Mouse (Mus musculus) regulatory T cell (primary cell): Measurements from ENCODE around the gene Acoxl.
"Not testable (repeated sequence)": the region's sequence is repeated elsewhere in the genome, so short reads cannot be mapped to it uniquely, and the experiment has no call there.

ENCODE experiments used
- in situ Hi-C: fragments of 300-600 bp; cut with MboI, MseI; formaldehyde crosslinking; loops from one replicate; pipeline ENCODE4 v1.15.1; 2025; ENCODE audit warnings: high pct_unique_total_duplicates

The Acoxl gene

DNA sequence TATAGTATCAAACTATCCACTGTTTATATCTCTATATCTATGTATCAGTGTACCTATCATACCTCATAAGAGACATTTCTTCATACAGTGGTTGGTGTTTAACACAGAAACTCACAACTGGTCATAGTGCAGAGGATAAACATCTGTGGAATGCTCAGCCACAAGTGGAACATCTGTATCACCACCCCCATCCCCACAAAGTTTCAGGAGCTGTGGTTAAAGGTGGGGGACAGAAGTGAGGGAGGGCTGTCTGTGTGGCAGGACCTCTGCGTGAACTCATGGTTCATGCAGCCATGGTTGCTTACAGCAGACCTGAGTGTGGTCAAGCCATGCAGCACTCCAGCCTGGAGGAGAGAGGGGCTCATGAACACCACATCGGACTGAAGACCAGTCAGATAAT, 234.9 kb downstream of the Acoxl start:
- in situ Hi-C loops: loop anchor here (5.0 kb wide), 1 partner anchor 41 kb away; no protein-coding TSS in a partner anchor

DNA sequence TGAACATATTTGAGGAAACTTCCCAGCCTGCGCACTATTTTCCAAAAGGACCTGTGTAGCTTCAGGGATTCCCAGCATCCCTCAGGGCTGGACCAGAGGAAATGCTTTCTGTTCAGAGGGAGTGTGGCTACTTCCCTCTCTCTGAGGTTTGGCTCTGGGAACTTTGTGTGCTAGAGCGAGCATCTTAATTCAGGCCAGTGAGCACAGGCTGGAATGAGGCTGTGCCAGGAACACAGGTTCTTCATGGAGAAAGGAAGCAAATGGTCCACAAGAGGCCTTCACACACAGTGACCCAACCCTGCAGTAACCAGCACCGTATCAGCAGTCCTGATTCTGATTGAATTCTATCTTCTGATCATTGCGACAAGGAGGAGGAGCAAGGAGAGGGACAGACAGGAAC, 238.3 kb downstream of the Acoxl start:
- in situ Hi-C loops: no loop called here

DNA sequence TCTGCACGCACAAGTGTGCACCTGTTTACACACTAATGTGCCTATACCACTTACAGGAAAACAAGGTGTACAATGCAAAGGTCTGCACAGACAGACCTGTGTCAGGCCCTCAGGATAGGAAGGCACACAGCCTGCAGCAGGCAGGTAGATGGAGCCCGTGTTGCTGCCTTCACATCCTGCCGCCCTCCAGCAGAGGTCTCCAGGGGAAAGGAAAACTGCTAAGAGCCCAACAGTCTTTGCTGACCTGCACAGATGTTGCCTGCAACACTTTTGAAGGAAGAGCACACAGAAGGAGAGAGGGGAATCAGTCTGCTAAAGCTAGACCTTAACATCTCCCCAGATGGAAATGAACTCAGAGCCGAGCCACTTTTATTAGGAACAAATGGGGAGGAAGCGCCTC, 240.2 kb downstream of the Acoxl start:
- in situ Hi-C loops: no loop called here

DNA sequence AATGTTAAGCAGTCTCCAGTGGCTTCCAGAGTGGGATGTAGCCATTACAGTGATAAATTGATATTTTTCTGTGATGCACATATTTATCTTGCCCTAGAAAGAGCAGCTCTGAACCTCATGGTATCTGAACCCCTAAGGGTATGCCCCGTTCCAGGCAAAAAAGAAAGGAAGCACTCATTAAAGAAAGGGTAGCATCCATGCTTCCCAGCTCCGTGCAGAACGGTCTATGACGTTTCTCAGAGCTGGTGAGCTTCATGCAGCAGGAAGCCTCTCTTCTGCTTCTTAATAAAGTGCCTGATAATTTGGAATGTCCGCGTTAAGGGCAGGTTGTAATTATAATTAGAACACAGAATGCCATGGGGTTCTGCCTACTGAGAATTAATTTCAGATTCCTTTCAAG, 240.6 kb downstream of the Acoxl start:
- in situ Hi-C loops: no loop called here

DNA sequence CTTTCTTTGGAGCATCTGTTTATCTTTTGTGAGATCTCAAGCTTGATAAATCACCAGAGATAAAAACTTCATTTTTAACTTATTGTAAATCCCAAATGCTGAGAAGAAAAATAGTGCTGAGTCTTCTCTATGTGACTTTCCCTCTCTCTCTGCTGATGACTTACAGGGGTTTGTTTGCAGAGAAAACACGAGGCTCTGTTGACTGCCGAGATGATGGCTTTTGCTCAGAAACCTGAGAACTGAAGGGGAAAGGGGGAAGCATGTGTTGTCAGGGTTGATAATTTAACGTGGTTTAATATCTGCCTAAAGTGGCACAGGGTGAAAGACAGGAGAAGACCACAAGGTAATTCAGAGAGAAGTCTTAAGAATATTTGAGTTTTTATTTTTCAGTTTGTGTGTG, 245.2 kb downstream of the Acoxl start:
- in situ Hi-C loops: no loop called here

DNA sequence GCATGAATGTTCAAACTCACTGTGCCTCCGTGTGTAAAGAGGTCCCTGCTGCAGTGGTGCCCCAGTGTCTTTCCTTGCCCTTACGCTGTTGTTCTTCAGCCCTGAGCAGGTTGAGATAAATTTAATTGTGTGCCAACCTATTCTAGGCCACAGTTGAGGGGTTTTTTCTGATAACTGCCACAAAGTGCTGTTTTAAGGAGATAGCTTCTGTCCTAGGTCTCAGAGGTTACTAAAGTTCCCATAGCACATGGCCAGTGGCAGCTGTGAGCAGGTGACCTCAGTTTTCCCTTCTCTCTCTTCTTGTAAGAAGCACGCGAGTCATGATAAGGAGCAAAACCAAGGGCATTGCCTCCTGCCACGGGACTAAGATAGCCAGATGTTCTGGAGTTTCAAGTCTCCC, 245.9 kb downstream of the Acoxl start:
- in situ Hi-C loops: no loop called here

DNA sequence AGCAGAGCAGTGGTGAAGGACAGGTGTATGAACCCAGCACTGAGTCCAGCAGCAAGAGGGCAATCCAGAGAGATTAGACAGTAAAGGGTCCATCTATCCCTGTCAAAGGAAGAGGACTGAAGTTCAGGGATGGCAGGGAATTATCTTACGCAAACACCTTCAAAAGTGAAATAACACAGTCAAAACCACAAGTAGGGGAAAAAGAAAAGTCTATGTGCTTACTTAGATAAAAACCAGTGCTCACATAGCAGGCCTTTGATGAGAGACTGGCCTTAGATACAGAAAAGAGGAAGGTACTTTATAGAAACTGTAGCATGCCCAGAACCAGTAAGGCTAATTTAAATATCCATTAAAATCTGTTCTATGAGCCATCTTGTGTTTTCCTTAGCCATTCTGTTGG, 246.8 kb downstream of the Acoxl start:
- in situ Hi-C loops: no loop called here

DNA sequence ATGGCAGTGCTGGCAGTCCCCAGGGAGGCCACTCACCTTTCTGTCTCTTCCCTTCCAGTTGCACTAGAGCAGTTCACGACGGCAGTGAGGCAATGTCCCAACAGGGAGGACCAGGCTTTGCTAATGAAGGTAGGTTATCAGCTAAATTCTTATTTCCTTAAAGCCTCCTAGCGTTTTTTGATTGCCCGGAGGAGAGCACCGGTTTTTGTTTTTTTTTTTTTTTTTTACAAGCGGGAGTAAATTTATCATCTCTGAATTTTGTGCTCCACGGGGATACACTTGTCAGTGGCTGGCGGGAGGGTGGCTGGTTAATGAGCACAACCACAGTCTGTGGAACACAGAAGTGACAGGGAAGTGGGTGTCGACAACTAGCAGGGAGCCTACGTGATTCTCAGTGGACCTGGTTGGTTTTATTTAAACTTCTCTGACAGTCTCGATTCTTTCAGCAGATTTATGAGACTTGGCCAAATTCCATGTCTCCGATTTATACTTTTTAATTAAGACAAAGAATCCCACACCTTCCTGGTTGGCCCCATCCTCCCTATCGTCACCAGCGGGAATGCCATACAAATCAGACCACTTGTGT, 247.7 kb downstream of the Acoxl start:
- in situ Hi-C loops: no loop called here

DNA sequence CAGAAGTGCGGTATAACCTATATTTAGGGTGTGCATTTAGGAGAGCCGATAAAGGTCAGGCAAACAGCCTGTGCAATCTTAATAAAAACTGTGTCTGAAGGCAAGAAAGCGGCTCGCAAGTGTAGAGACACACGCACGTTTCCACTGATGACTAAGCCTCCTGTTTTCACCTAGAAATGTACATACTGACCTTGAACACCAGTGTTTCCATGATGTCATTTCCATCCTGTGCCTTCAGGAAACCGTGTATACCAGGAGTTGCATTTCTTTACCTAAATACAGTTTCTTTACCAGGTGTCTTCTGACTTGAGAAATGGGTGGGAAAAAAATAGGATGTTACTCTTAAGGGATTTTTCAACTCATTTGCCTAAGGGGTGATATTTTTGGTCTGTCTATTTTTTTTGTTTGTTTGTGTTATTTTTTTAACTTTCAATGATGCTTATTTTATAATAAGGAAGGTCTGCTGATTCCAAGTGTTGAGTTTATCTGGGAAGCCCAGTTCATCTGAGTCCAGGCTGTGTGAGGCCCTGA, 248.4 kb downstream of the Acoxl start:
- in situ Hi-C loops: no loop called here

DNA sequence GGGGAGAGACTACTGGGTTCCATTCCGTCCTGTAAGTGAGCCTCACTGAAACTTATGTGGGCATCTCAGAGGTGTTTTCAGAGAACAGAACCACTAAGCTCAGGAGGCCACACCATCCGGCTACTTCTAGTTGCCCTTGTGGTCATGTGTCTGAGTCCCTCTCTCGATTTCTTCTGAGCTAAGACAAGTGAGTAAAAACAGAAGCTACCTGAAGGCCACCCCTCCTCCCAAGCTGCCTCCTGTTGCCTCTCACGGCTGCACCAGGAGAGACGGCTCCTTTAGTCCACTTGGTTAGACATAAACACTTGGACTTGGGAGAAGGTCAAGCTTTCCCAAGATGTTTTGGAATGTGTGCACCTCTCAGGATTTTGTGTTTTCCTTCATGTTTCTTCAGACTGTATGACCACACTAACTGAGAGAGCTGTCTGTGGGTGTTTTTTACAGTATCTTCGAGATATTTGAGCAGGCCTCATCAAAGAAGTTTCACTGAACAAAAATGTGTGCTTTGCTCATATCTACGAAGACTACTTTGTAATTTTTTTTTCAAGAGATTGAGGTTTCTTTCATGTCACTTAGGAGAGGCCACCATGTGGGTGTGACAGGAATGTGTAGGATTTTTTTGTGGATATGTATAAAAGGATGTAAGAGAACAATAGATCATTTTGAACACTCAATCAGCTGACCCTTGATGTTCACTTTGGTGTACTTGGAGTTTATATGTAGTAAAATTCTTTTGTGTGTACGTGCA, 249.3 kb downstream of the Acoxl start:
- in situ Hi-C loops: no loop called here

DNA sequence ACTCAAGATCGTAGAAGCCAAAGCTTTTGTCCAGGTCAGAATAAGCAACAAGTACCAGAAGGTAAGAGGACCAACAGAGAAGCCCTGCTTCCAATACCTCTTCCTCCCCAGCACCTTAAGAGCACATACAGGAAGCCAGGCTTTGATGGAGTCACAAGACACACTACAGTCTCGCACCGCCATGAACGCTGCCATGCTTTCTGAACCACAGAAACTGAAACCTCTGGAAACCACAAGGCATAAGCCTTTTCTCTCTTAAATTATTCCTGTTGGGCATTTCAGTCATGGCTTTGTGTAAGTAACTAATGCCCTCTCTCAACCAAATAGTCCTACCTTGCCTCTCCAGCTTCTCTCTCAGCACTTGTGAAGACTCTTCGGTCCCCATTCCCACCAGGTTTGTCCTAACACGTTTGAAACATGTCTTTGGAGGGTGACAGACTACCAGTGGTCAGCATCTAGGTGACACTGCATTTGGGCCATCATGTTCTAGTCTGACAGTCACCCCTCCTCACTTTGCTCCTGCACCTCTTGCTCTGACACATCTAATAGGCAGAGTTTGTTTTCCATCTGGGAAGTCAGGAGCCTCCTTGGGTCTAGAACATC, 251.7 kb downstream of the Acoxl start:
- in situ Hi-C loops: no loop called here

DNA sequence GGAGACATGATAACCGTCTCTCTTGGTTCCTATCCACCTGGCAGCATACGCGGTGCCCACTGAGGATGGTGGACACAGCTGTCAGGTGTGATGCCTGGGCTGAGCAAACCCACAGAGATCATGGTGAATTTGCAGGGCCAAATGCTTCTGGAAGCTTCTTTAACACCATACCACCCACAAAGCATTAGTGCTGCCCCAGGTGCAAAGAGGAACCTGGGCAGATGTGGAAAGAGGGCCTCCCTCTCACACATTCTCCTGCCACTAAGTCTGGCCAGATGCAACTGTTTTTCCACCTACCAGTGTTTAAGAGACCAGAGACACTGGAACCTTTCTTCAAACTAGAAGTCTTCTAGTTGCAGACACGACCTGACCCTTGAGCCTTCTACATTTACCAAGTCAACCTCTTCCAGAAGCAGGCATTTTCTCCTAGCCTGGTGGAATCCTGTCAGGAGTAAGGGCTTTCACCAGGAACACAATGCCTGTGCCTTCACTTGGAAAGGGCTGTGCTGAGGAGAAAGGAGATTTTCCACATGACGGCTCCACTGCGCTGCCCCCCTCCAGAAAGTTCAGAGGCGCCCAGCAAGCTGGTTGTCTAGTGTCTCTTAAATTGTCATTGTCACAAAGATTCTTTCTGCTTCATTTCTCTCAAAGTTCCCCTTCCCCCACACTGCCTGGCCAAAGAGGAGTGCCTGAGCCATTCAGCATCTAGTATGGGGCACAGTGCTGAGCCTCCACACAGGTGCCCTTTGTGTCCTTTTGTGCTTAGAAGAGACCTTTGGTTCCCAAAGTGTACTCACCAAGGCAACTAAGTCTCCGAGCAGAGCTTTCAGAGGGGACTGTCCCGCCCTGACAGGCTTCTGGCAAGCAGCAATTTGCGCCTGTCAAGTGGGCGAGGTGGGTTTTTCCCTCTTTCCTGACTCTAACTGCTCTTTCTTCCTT, 253.0 kb downstream of the Acoxl start:
- in situ Hi-C loops: no loop called here

DNA sequence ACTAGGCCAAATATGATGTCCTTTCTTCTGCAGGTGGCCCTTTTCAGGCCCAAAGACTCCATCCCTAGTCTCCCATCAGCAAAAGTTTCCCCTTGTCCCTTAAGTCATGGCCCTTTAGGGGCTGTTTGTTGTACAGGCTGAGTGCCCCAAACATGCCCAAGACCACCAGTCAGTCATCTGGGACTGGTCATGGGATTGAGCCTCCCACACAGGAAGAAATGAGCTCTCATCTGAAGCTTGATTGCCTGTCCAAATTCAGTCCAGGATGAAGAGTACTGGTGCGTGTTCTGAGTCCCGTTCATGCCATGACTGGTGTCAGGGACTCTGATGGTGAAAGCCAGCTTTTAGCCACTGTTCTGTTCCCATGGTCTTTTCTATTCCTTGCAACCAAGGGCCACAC, 253.8 kb downstream of the Acoxl start:
- in situ Hi-C loops: no loop called here

DNA sequence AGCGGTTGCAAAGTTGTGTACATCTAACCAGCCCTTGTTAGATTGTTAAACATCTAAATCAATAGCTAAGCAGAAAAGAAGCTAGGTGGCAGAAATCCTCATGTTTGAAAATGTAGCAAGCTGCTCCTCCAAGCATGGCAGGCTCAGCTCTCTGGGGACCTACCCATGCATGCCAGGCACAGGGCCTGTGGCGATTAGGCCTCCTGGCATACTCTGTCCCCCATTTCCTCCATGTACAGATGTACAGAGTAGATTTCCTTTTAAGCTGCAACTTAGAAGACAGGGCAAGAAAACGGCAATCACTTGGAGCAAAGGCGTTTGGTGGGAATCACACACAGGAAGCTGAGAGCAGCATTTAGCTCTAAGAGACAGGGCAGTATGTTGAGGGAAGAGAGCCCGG, 255.5 kb downstream of the Acoxl start:
- in situ Hi-C loops: no loop called here

DNA sequence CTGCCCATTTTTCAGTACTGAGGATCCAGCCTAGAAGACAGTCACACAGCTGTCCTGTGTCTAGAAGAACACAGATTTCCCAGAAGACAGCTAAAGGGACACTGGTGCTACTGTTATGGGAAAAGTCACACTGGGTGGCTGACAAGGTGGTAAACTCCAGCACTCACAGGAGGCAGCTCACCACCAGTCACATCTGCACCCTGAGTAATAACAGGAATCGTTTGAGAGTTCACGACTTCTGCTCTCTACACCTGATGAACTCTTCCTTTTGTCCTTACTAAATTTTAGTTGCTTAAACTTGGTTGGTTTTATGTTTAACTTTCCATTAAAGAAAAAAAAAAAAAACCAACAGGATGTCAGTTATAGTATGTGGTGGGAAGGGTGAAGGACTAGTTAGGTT, 255.9 kb downstream of the Acoxl start:
- in situ Hi-C loops: no loop called here

DNA sequence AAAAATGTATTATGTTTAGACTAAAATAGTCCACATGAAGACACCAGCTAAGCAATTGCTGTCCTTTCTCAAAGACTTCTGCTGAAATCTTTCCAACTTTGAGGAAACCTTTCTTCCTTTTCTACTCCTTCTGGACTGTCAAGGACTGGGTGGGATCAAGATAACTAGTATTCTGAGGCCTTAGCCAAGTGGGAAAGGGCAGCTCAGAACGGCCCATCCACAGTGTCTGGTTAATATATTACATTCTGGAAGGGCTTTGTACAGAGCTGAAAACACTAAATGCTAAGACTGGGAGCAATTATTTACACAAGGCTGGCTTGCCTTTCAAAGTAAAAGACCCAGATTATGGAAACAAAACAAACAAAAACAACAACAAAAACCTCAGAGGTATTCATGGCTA, 256.6 kb downstream of the Acoxl start:
- in situ Hi-C loops: no loop called here

DNA sequence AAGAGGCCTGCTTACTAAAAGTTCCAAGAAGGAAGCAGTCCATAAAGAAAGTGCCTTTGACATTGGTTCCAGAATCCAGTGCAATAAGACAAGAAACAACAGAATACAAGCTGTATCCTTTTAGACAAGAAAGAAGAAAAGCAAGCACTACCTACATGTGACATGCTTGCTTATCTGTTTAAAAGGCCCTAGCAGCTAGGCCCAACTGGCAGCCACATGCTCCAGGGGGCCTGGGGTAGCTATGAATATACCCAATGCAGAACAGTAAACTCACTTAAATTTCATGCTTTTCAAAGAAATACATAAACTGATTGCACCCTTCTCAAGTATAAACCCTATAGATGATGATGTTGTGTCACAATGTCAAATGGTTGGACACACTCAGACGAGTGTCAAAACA, 257.4 kb downstream of the Acoxl start:
- in situ Hi-C loops: no loop called here

DNA sequence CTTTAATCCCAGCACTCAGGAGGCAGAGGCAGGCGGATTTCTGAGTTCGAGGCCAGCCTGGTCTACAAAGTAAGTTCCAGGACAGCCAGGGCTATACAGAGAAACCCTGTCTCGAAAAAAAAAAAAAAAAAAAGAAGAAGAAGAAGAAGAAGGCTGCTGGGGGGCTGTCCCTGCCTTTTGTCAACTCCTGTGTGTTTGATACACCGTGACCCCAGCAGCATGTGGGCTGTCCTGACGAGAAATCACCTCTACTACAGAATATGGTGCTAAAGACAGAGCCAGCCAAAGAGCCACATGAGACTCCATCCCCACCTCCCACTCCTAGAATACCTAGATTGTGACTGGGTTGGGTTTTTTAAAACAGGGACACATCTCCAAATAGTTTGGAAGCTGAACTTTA, 259.4 kb downstream of the Acoxl start:
- in situ Hi-C loops: not testable (repeated sequence)

DNA sequence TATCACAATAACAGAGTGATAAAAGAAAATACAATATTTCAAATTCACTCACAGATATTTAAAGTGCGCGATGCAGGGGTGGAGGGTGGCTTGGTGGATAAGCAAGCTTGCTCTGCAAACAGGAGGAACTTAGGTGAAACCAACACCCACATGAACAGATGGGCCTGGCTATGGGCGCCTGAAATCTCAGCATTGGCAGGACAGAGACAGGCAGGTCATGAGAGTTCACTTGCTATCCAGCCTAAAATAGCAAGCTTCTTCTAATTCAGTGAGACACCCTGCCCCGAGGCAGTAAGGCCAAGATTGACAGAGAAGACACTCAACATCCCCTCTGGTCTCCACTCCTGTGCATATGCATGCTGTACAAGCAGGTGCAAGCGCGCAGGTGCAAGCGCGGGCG, 263.4 kb downstream of the Acoxl start:
- in situ Hi-C loops: loop anchor here (25.0 kb wide), 1 partner anchor 215 kb away; no protein-coding TSS in a partner anchor

DNA sequence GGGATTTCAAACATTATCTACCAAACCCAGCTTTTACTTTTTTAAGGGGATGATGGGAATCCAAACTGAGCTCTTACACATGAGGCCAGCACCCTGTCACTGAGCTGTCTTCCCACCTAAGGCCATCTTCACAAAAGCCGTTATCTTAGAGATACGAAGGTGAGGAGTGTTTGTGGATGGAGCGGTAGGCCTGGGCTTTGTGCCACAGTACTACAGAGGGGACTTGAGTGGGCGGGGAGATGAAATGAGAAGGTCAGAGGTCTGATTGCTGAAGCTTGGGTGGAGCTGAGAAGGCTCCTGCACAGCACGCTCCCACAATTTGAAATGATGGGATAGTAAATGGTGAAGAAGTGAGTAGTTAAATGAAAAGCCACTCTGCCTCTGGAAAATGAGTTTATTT, 266.1 kb downstream of the Acoxl start:
- in situ Hi-C loops: loop anchor here (25.0 kb wide), 1 partner anchor 218 kb away; no protein-coding TSS in a partner anchor

DNA sequence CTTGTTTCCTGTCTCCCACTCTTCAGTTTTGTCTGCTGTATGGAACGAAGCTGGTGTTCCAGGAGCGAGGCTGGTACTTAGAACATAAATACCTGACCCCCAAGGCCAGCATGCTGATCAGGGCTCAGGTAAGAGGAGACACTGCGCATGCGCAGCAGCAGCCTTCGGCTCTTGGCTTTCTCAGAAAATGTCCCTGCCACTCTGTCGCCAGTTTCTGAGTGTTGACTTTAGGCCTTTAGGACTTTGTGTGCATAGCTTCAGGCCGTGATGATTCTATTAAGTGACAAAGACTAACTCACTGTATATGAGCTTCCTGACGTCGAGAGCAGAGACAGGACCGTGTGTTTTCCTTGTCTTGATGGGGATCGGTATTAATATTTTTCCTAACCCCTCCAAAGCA, 267.0 kb downstream of the Acoxl start:
- in situ Hi-C loops: loop anchor here (25.0 kb wide), 1 partner anchor 218 kb away; no protein-coding TSS in a partner anchor

DNA sequence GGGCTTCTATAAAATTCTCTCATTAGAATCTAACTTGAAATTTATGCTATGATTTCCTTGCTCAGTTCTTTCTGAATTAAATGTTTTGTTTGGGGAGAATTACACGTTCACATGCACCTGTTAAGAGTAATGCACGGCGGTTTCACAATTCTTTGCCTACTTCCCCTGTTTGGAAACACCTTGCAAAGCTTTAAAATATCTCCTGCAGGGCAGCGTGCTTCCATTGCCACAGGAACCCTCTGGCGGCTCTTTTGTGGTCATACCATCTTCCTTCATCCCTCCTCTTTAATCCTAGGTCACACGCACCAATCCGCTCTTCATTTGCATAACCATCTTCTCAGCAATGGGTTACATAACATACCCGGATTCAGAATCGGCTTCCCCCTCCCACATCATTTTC, 272.9 kb downstream of the Acoxl start:
- in situ Hi-C loops: loop anchor here (25.0 kb wide), 1 partner anchor 224 kb away; no protein-coding TSS in a partner anchor
